Mouse (Mus musculus) liver (tissue): ENCODE data around the gene Cyp3a44.
"Not testable (repeated sequence)": the region's sequence is repeated elsewhere in the genome, so short reads cannot be mapped to it uniquely, and the experiment has no call there.

Experiments
- DNase-seq: peaks from one replicate; pipeline ENCODE4 v3.0.0-alpha.2; 2020; ENCODE audit warnings: mixed read lengths

Gene Cyp3a44

GRCm38 (mm10) chr5:145805796-145806195, at the start of gene Cyp3a44:
Gene Cyp3a44 (minus strand): TSS chr5:145805874.
- DNase-seq, result not testable (repeated sequence)

- DNase-seq, result not testable (repeated sequence)
Observed at GRCm38 (mm10) chr5:145800229-145800628, 5.4 kb downstream of the Cyp3a44 start.

GRCm38 (mm10) chr5:145793232-145793631, 12.4 kb downstream of the Cyp3a44 start:
- DNase-seq, result not testable (repeated sequence)

- not testable (repeated sequence) for DNase-seq
Observed at GRCm38 (mm10) chr5:145737512-145737911, 68.2 kb downstream of the Cyp3a44 start.
